Mouse (Mus musculus) forebrain, embryonic 10.5 days (tissue): ENCODE data around the gene Olfr497. TPM values are rescaled to one million over a fixed set of nuclear protein-coding genes. Genes with fewer than 3 reads are reported as not detected.

Source experiments
- DNase-seq: peaks from one replicate; pipeline ENCODE4 v3.0.0-alpha.2; 2017; ENCODE audit warnings: low spot score; ENCODE audit errors: extremely low spot score
- H3K27ac ChIP-seq: fragments of 300-500 bp; sonication (generic); 2 replicates; pipeline ENCODE4 v1.5.1; 2016; ENCODE audit warnings: mild to moderate bottlenecking
- H3K27me3 ChIP-seq: fragments of 300-500 bp; sonication (generic); 2 replicates; pipeline ENCODE4 v1.6.1; 2016; ENCODE audit warnings: mild to moderate bottlenecking; ENCODE audit not compliant: poor library complexity, severe bottlenecking
- H3K36me3 ChIP-seq: fragments of 300-500 bp; sonication (generic); replicated peaks from 2 replicates; pipeline ENCODE4 v1.6.1; 2016; ENCODE audit warnings: mild to moderate bottlenecking, moderate library complexity
- H3K4me1 ChIP-seq: fragments of 300-500 bp; sonication (generic); 2 replicates; pipeline ENCODE4 v1.6.1; 2016
- H3K4me3 ChIP-seq: fragments of 300-500 bp; sonication (generic); 2 replicates; pipeline ENCODE4 v1.5.1; 2016; ENCODE audit warnings: mild to moderate bottlenecking, moderate library complexity
- H3K9me3 ChIP-seq: fragments of 300-500 bp; sonication (generic); 2 replicates; pipeline ENCODE4 v1.6.1; 2016; ENCODE audit warnings: mild to moderate bottlenecking, moderate library complexity
- WGBS: fragments of 180-500 bp; shearing (Covaris S2); methylation state at CpG from one replicate; pipeline ENCODE4 v1.1.7; 2016; 5-methylcytosine and 5-hydroxymethylcytosine counted together
- polyA plus RNA-seq: library from polyadenylated mRNA; unstranded; fragments of >200 nt; fragmentation: Nextera tagmentation; extraction: Ambion mirVana; gene quantifications from 2 replicates; pipeline ENCODE4 v1.2.1, GENCODE M21; 2016

The Olfr497 gene
- not detected in 2 replicates for polyA plus RNA-seq

- Histone ChIP-seq H3K27me3 (no peaks in the 10 kb centered on the region), H3K27ac (no peak within 1 kb of the TSS), H3K4me1 (no peaks in the 10 kb centered on the region), H3K9me3 (no peaks in the 10 kb centered on the region), H3K4me3 (no peak within 1 kb of the TSS), H3K36me3 (no peaks in the 10 kb centered on the region)
- no peak for DNase-seq
- 88% methylated on average over 2 of the region's 2 CpGs for WGBS
These were observed at the start of gene Olfr497 for GRCm38 (mm10) chr7:108420121-108420520. Olfr497 (plus strand) TSS chr7:108420421.

GRCm38 (mm10) chr7:108392867-108393266 lies 27.4 kb upstream of the Olfr497 start, which contains the start of gene Olfr495:
Olfr495 (plus strand) TSS chr7:108393167.
- H3K9me3 ChIP-seq, result no peaks in the 10 kb centered on the region
- H3K4me3 ChIP-seq, result no peak within 1 kb of the TSS
- H3K27ac ChIP-seq, result no peak within 1 kb of the TSS
- H3K4me1 ChIP-seq, result no peaks in the 10 kb centered on the region
- no peak for DNase-seq
- 78% methylated on average over 1 of the region's 1 CpGs for WGBS
- no peaks in the 10 kb centered on the region for H3K36me3 ChIP-seq
- H3K27me3 ChIP-seq, result no peaks in the 10 kb centered on the region

GRCm38 (mm10) chr7:108465026-108465425 lies 44.8 kb downstream of the Olfr497 start, which contains the start of gene Olfr498:
Olfr498 (plus strand) TSS chr7:108465326.
- 83% methylated on average over 1 of the region's 1 CpGs for WGBS
- Histone ChIP-seq H3K4me3 (no peak within 1 kb of the TSS), H3K4me1 (no peaks in the 10 kb centered on the region), H3K9me3 (no peaks in the 10 kb centered on the region), H3K36me3 (no peaks in the 10 kb centered on the region), H3K27me3 (no peaks in the 10 kb centered on the region), H3K27ac (no peak within 1 kb of the TSS)
- DNase-seq, result no peak

Other genes with a start within 250 kb of the Olfr497 start
- gene Olfr486, start 247.7 kb upstream of the Olfr497 start, polyA plus RNA-seq, result not detected in 2 replicates
- gene Olfr487, start 205.8 kb upstream of the Olfr497 start, polyA plus RNA-seq, result not detected in 2 replicates
- gene Olfr488, start 162.1 kb upstream of the Olfr497 start, polyA plus RNA-seq, result not detected in 2 replicates
- gene Olfr490, start 131.5 kb upstream of the Olfr497 start, polyA plus RNA-seq, result not detected in 2 replicates
- gene Olfr491, start 107.0 kb upstream of the Olfr497 start, polyA plus RNA-seq, result not detected in 2 replicates
- not detected in 2 replicates for gene Olfr492, start 96.7 kb upstream of the Olfr497 start, polyA plus RNA-seq
- gene Olfr493, start 73.4 kb upstream of the Olfr497 start, polyA plus RNA-seq, result not detected in 2 replicates
- not detected in 2 replicates for gene Olfr494, start 55.1 kb upstream of the Olfr497 start, polyA plus RNA-seq
- gene Olfr495, start 27.3 kb upstream of the Olfr497 start, polyA plus RNA-seq, result not detected in 2 replicates
- gene Olfr498, start 44.9 kb downstream of the Olfr497 start, polyA plus RNA-seq, result not detected in 2 replicates
- gene Olfr502, start 104.6 kb downstream of the Olfr497 start, polyA plus RNA-seq, result not detected in 2 replicates
- not detected in 2 replicates for gene Olfr503, start 124.1 kb downstream of the Olfr497 start, polyA plus RNA-seq
- not detected in 2 replicates for gene Olfr504, start 145.4 kb downstream of the Olfr497 start, polyA plus RNA-seq
- not detected in 2 replicates for gene Olfr506, start 190.4 kb downstream of the Olfr497 start, polyA plus RNA-seq
- not detected in 2 replicates for gene Olfr507, start 201.4 kb downstream of the Olfr497 start, polyA plus RNA-seq
- gene Olfr508, start 209.6 kb downstream of the Olfr497 start, polyA plus RNA-seq, result not detected in 2 replicates
- gene Olfr509, start 231.5 kb downstream of the Olfr497 start, polyA plus RNA-seq, result not detected in 2 replicates
- gene Olfr510, start 246.0 kb downstream of the Olfr497 start, polyA plus RNA-seq, result not detected in 2 replicates